Mouse (Mus musculus): ENCODE results near the gene Trim43c.
"Not testable (repeated sequence)": the region's sequence is repeated elsewhere in the genome, so short reads cannot be mapped to it uniquely, and the experiment has no call there.

Trim43c gene

GRCm38 (mm10) chr9:88838864-88839263, at the start of gene Trim43c:
Gene Trim43c (plus strand): TSS chr9:88839164.
- DNase-seq = not testable (repeated sequence)

- not testable (repeated sequence) for DNase-seq
Observed at GRCm38 (mm10) chr9:88853072-88853471, 14.1 kb downstream of the Trim43c start.

- DNase-seq = peak; percentile 70
Observed at GRCm38 (mm10) chr9:88858566-88859492, 19.9 kb downstream of the Trim43c start.
